Mouse (Mus musculus): ENCODE data around the gene Htr1f. TPM values are rescaled to one million over a fixed set of nuclear protein-coding genes. Genes with fewer than 3 reads are reported as not detected.

The Htr1f gene
- polyA plus RNA-seq, 1 experiment: 0.36 TPM

- Histone ChIP-seq H3K4me3 (replicated peaks; ENCODE audit: insufficient read depth, low read depth, low read length) (no peak overlapping the region), H3K27ac (ENCODE audit: insufficient read depth, low read length) (no peak overlapping the region), H3K27me3 (ENCODE audit: control insufficient read depth, insufficient read depth, low read length) (no peaks in the 10 kb centered on the region), H3K4me1 (ENCODE audit: control insufficient read depth, insufficient read depth, low read length) (no peaks in the 10 kb centered on the region)
- no peak for TF ChIP-seq POLR2A (IDR thresholded peaks at IDR 0.05; ENCODE audit: borderline replicate concordance, insufficient read depth, low read length)
- no peak for TF ChIP-seq CTCF (IDR thresholded peaks at IDR 0.05; ENCODE audit: borderline replicate concordance, insufficient read depth, low read depth, low read length)
- DNase-seq: no peak
- WGBS: 95% methylated on average over 3 of the region's 3 CpGs
Observed at GRCm38 (mm10) chr16:64889496-64889895, 216.2 kb downstream of the Htr1f start.

DNA sequence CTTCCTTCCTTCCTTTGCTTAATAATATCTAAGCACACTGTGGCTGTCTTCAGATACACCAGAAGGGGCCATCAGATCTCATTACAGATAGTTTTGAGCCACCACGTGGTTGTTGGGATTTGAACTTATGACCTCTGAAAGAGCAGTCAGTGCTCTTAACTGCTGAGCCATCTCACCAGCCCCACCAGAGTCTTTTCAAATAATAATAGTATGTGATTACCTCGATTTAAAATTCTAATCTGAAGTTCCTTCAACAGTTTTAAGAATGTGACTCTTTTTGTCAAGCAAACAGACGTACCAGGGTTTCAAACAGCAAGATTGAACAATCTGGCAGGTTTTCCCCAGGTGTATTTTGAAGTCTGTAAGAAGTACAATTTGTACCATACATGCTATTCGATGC is 220.1 kb downstream of the Htr1f start:
- H3K4me3 ChIP-seq (replicated peaks; ENCODE audit: insufficient read depth, low read depth, low read length): no peak overlapping the region
- no peaks in the 10 kb centered on the region for H3K4me1 ChIP-seq (ENCODE audit: control insufficient read depth, insufficient read depth, low read length)
- H3K27ac ChIP-seq (ENCODE audit: insufficient read depth, low read length): no peak overlapping the region
- no peak for TF ChIP-seq CTCF (IDR thresholded peaks at IDR 0.05; ENCODE audit: borderline replicate concordance, insufficient read depth, low read depth, low read length)
- TF ChIP-seq POLR2A (IDR thresholded peaks at IDR 0.05; ENCODE audit: borderline replicate concordance, insufficient read depth, low read length): no peak
- DNase-seq: no peak
- no peaks in the 10 kb centered on the region for H3K27me3 ChIP-seq (ENCODE audit: control insufficient read depth, insufficient read depth, low read length)
- 54% methylated on average over 4 of the region's 4 CpGs for WGBS

GRCm38 (mm10) chr16:64885142-64885541 is 220.5 kb downstream of the Htr1f start:
- H3K4me1 ChIP-seq (ENCODE audit: control insufficient read depth, insufficient read depth, low read length): no peaks in the 10 kb centered on the region
- no peaks in the 10 kb centered on the region for H3K27me3 ChIP-seq (ENCODE audit: control insufficient read depth, insufficient read depth, low read length)
- TF ChIP-seq CTCF (IDR thresholded peaks at IDR 0.05; ENCODE audit: borderline replicate concordance, insufficient read depth, low read depth, low read length) (no peak), POLR2A (IDR thresholded peaks at IDR 0.05; ENCODE audit: borderline replicate concordance, insufficient read depth, low read length) (no peak)
- 35% methylated on average over 3 of the region's 3 CpGs for WGBS
- no peak overlapping the region for H3K27ac ChIP-seq (ENCODE audit: insufficient read depth, low read length)
- no peak overlapping the region for H3K4me3 ChIP-seq (replicated peaks; ENCODE audit: insufficient read depth, low read depth, low read length)
- no peak for DNase-seq

DNA sequence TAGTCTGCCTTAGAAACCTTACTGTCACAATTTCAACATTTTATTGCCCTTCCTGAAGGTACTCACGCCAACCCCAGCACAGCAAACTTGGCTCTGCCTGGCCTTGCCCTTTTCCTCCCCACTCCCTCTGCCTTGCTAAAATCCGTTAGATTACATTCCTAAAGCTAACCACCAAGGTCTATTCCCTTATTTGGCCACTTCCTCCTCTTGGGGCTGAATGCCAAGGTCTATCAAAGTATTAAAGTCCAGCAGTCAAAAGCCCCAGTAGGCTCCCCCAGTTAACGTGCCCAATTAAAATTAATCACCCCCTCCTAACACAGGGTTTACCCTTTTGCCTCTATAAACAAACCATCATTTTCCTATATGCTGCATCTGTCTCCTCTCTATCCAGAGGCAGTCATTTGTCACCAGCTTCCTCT is 221.2 kb downstream of the Htr1f start:
- no peak for TF ChIP-seq POLR2A (IDR thresholded peaks at IDR 0.05; ENCODE audit: borderline replicate concordance, insufficient read depth, low read length)
- TF ChIP-seq CTCF (IDR thresholded peaks at IDR 0.05; ENCODE audit: borderline replicate concordance, insufficient read depth, low read depth, low read length): no peak
- no peak overlapping the region for H3K4me3 ChIP-seq (replicated peaks; ENCODE audit: insufficient read depth, low read depth, low read length)
- H3K27ac ChIP-seq (ENCODE audit: insufficient read depth, low read length): no peak overlapping the region
- H3K27me3 ChIP-seq (ENCODE audit: control insufficient read depth, insufficient read depth, low read length): no peaks in the 10 kb centered on the region
- no peaks in the 10 kb centered on the region for H3K4me1 ChIP-seq (ENCODE audit: control insufficient read depth, insufficient read depth, low read length)
- 21% methylated on average over 3 of the region's 3 CpGs for WGBS
- no peak for DNase-seq

- Histone ChIP-seq H3K4me3 (replicated peaks; ENCODE audit: insufficient read depth, low read depth, low read length) (no peak overlapping the region), H3K27ac (ENCODE audit: insufficient read depth, low read length) (no peak overlapping the region), H3K27me3 (ENCODE audit: control insufficient read depth, insufficient read depth, low read length) (no peaks in the 10 kb centered on the region), H3K4me1 (ENCODE audit: control insufficient read depth, insufficient read depth, low read length) (no peaks in the 10 kb centered on the region)
- no peak for DNase-seq
- WGBS: 79% methylated on average over 5 of the region's 5 CpGs
- no peak for TF ChIP-seq CTCF (IDR thresholded peaks at IDR 0.05; ENCODE audit: borderline replicate concordance, insufficient read depth, low read depth, low read length)
- no peak for TF ChIP-seq POLR2A (IDR thresholded peaks at IDR 0.05; ENCODE audit: borderline replicate concordance, insufficient read depth, low read length)
Observed at GRCm38 (mm10) chr16:64883896-64884295, 221.8 kb downstream of the Htr1f start.

GRCm38 (mm10) chr16:64881442-64881841 is 224.2 kb downstream of the Htr1f start:
- no peaks in the 10 kb centered on the region for H3K27me3 ChIP-seq (ENCODE audit: control insufficient read depth, insufficient read depth, low read length)
- TF ChIP-seq CTCF (IDR thresholded peaks at IDR 0.05; ENCODE audit: borderline replicate concordance, insufficient read depth, low read depth, low read length) (no peak), POLR2A (IDR thresholded peaks at IDR 0.05; ENCODE audit: borderline replicate concordance, insufficient read depth, low read length) (no peak)
- H3K4me1 ChIP-seq (ENCODE audit: control insufficient read depth, insufficient read depth, low read length): no peaks in the 10 kb centered on the region
- no peak for DNase-seq
- 85% methylated on average over 2 of the region's 2 CpGs for WGBS
- no peak overlapping the region for H3K4me3 ChIP-seq (replicated peaks; ENCODE audit: insufficient read depth, low read depth, low read length)
- no peak overlapping the region for H3K27ac ChIP-seq (ENCODE audit: insufficient read depth, low read length)

GRCm38 (mm10) chr16:64880986-64881385 is 224.7 kb downstream of the Htr1f start:
- TF ChIP-seq POLR2A (IDR thresholded peaks at IDR 0.05; ENCODE audit: borderline replicate concordance, insufficient read depth, low read length): no peak
- no peak for TF ChIP-seq CTCF (IDR thresholded peaks at IDR 0.05; ENCODE audit: borderline replicate concordance, insufficient read depth, low read depth, low read length)
- H3K27ac ChIP-seq (ENCODE audit: insufficient read depth, low read length): no peak overlapping the region
- no peak overlapping the region for H3K4me3 ChIP-seq (replicated peaks; ENCODE audit: insufficient read depth, low read depth, low read length)
- 53% methylated on average over 3 of the region's 3 CpGs for WGBS
- no peak for DNase-seq
- H3K27me3 ChIP-seq (ENCODE audit: control insufficient read depth, insufficient read depth, low read length): no peaks in the 10 kb centered on the region
- no peaks in the 10 kb centered on the region for H3K4me1 ChIP-seq (ENCODE audit: control insufficient read depth, insufficient read depth, low read length)

DNA sequence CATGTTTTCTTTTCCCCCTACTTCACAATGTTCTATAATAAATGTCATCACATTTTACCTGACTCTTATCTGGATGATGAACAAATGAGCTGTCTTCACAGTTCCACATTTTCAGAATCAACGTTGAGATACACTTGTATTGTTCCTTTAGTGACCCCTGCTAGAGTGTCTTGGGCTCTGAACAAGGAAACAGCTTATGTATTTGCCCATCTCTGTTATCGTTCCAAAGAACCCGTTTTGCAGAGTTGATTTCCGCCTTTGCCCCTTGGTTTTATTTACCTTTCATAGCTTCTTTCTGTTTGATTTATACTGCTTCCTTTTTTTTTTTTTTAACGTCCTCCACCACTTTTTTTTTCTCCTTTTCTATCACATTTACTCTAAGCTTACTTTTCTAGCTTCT is 225.9 kb downstream of the Htr1f start:
- Histone ChIP-seq H3K4me1 (ENCODE audit: control insufficient read depth, insufficient read depth, low read length) (no peaks in the 10 kb centered on the region), H3K27me3 (ENCODE audit: control insufficient read depth, insufficient read depth, low read length) (no peaks in the 10 kb centered on the region), H3K27ac (ENCODE audit: insufficient read depth, low read length) (no peak overlapping the region), H3K4me3 (replicated peaks; ENCODE audit: insufficient read depth, low read depth, low read length) (no peak overlapping the region)
- TF ChIP-seq POLR2A (IDR thresholded peaks at IDR 0.05; ENCODE audit: borderline replicate concordance, insufficient read depth, low read length) (no peak), CTCF (IDR thresholded peaks at IDR 0.05; ENCODE audit: borderline replicate concordance, insufficient read depth, low read depth, low read length) (no peak)
- no peak for DNase-seq
- 86% methylated on average over 5 of the region's 5 CpGs for WGBS

Measured in cerebellum, adult 2 months (tissue).